Mouse (Mus musculus): ENCODE data around the gene Pkm. TPM values are rescaled to one million over a fixed set of nuclear protein-coding genes. Genes with fewer than 3 reads are reported as not detected.

Gene Pkm
- total and polyA plus RNA-seq, 3 experiments = 71.6 to 2,746 (median 710) TPM

- TF ChIP-seq ZNF384 (IDR thresholded peaks at IDR 0.05; ENCODE audit: low read depth, low read length) (no peak), EP300 (IDR thresholded peaks at IDR 0.05; ENCODE audit: low read depth in 1 of 2, low read length in 2 of 2) (peak in 1 of 2 experiments; percentile 58; a peak in 3 of 4 replicates), CTCF (IDR thresholded peaks at IDR 0.05 in 2 of 3, conservative IDR thresholded peaks at IDR 0.05 in 1 of 3; ENCODE audit: control insufficient read depth in 1 of 3, insufficient read depth in 1 of 3, low read depth in 2 of 3, low read length in 3 of 3, poor library complexity in 1 of 3, severe bottlenecking in 1 of 3) (0 out of 6 replicates have a peak, but pooled peaks of 1 of the 3 experiments have one; percentile 1), TCF12 (IDR thresholded peaks at IDR 0.05; ENCODE audit: low read depth, low read length) (peak; percentile 54)
Observed at GRCm38 (mm10) chr9:59655958-59656634, at the start of gene Pkm (continued).

GRCm38 (mm10) chr9:59610950-59611349 is 45.2 kb upstream of the Pkm start:
- Histone ChIP-seq H3K27me3 (ENCODE audit: control insufficient read depth in 1 of 2, insufficient read depth in 2 of 2, low read length in 2 of 2) (peaks cover 0 to 3% of the 10 kb centered on the region in 2 experiments; a peak in 2 of 4 replicates), H3K27ac (ENCODE audit: control insufficient read depth, low read depth, low read length) (no peak overlapping the region), H3K4me3 (ENCODE audit: control insufficient read depth in 1 of 2, insufficient read depth in 1 of 2, low read depth in 2 of 2, low read length in 2 of 2) (no peak overlapping the region), H3K36me3 (ENCODE audit: control insufficient read depth in 1 of 2, insufficient read depth in 2 of 2, low read length in 2 of 2) (no peaks in the 10 kb centered on the region), H3K9me3 (replicated peaks; ENCODE audit: insufficient read depth, low read length) (no peaks in the 10 kb centered on the region), H3K9ac (ENCODE audit: control insufficient read depth, low read depth, low read length, poor library complexity, severe bottlenecking) (no peak overlapping the region), H3K79me2 (ENCODE audit: control insufficient read depth, insufficient read depth, low read length, poor library complexity) (no peaks in the 10 kb centered on the region), H3K4me1 (ENCODE audit: control insufficient read depth in 1 of 2, insufficient read depth in 2 of 2, low read length in 2 of 2) (no peaks in the 10 kb centered on the region)
- TF ChIP-seq EP300 (IDR thresholded peaks at IDR 0.05; ENCODE audit: low read depth in 1 of 2, low read length in 2 of 2) = no peak
- no peak for DNase-seq (ENCODE audit: low read depth, low spot score)

- TF ChIP-seq ZNF384 (IDR thresholded peaks at IDR 0.05; ENCODE audit: low read depth, low read length) = peak; percentile 72
- TF ChIP-seq SMC3 (IDR thresholded peaks at IDR 0.05; ENCODE audit: low read depth, low read length) = no peak
- peak in 1 of 3 experiments; percentile 5; a peak in 1 of 6 replicates for TF ChIP-seq CTCF (IDR thresholded peaks at IDR 0.05 in 2 of 3, conservative IDR thresholded peaks at IDR 0.05 in 1 of 3; ENCODE audit: control insufficient read depth in 1 of 3, insufficient read depth in 1 of 3, low read depth in 2 of 3, low read length in 3 of 3, poor library complexity in 1 of 3, severe bottlenecking in 1 of 3)
- Histone ChIP-seq H3K4me1 (ENCODE audit: control insufficient read depth in 1 of 2, insufficient read depth in 2 of 2, low read length in 2 of 2) (peaks cover 0 to 10% of the 10 kb centered on the region in 2 experiments; a peak in 2 of 4 replicates), H3K79me2 (ENCODE audit: control insufficient read depth, insufficient read depth, low read length, poor library complexity) (peaks cover 6% of the 10 kb centered on the region; the same call in 1 of the 2 replicates), H3K27ac (ENCODE audit: control insufficient read depth, low read depth, low read length) (no peak overlapping the region), H3K4me3 (ENCODE audit: control insufficient read depth in 1 of 2, insufficient read depth in 1 of 2, low read depth in 2 of 2, low read length in 2 of 2) (no peak overlapping the region), H3K9ac (ENCODE audit: control insufficient read depth, low read depth, low read length, poor library complexity, severe bottlenecking) (no peak overlapping the region), H3K36me3 (ENCODE audit: control insufficient read depth in 1 of 2, insufficient read depth in 2 of 2, low read length in 2 of 2) (peaks cover 0 to 10% of the 10 kb centered on the region in 2 experiments; a peak in 2 of 4 replicates), H3K27me3 (ENCODE audit: control insufficient read depth in 1 of 2, insufficient read depth in 2 of 2, low read length in 2 of 2) (no peaks in the 10 kb centered on the region), H3K9me3 (replicated peaks; ENCODE audit: insufficient read depth, low read length) (no peaks in the 10 kb centered on the region)
- DNase-seq (ENCODE audit: low read depth, low spot score) = peak; percentile 14
Observed at GRCm38 (mm10) chr9:59615797-59616196, 40.4 kb upstream of the Pkm start.

GRCm38 (mm10) chr9:59616622-59617306 is 39.4 kb upstream of the Pkm start, which contains the start of gene Parp6:
Parp6 (plus strand) TSS chr9:59617284.
- H3K36me3 ChIP-seq (ENCODE audit: control insufficient read depth in 1 of 2, insufficient read depth in 2 of 2, low read length in 2 of 2) = peaks cover 0 to 10% of the 10 kb centered on the region in 2 experiments; a peak in 2 of 4 replicates
- no peaks in the 10 kb centered on the region for H3K27me3 ChIP-seq (ENCODE audit: control insufficient read depth in 1 of 2, insufficient read depth in 2 of 2, low read length in 2 of 2)
- H3K4me1 ChIP-seq (ENCODE audit: control insufficient read depth in 1 of 2, insufficient read depth in 2 of 2, low read length in 2 of 2) = peaks cover 0 to 10% of the 10 kb centered on the region in 2 experiments; a peak in 2 of 4 replicates
- no peaks in the 10 kb centered on the region for H3K9me3 ChIP-seq (replicated peaks; ENCODE audit: insufficient read depth, low read length)
- H3K27ac ChIP-seq (ENCODE audit: control insufficient read depth, low read depth, low read length) = peak within 1 kb of the TSS; percentile 73
- DNase-seq (ENCODE audit: low read depth, low spot score) = peak; percentile 99
- peak within 1 kb of the TSS; percentile 92 to 98 for H3K4me3 ChIP-seq (ENCODE audit: control insufficient read depth in 1 of 2, insufficient read depth in 1 of 2, low read depth in 2 of 2, low read length in 2 of 2)
- peak within 1 kb of the TSS; percentile 85 for H3K9ac ChIP-seq (ENCODE audit: control insufficient read depth, low read depth, low read length, poor library complexity, severe bottlenecking)
- peaks cover 6% of the 10 kb centered on the region; the same call in 1 of the 2 replicates for H3K79me2 ChIP-seq (ENCODE audit: control insufficient read depth, insufficient read depth, low read length, poor library complexity)
- TF ChIP-seq MAX (IDR thresholded peaks at IDR 0.05; ENCODE audit: low read length) = peak; percentile 86
- peak in 1 of 2 experiments; percentile 84; a peak in 2 of 4 replicates for TF ChIP-seq USF2 (IDR thresholded peaks at IDR 0.05; ENCODE audit: borderline replicate concordance in 1 of 2, insufficient read depth in 1 of 2, low read depth in 1 of 2, low read length in 2 of 2)
- TF ChIP-seq GABPA (IDR thresholded peaks at IDR 0.05; ENCODE audit: low read depth, low read length) = no peak; the same call in 1 of the 2 replicates
- TF ChIP-seq TCF12 (IDR thresholded peaks at IDR 0.05; ENCODE audit: low read depth, low read length) = peak; percentile 44; the same call in 1 of the 2 replicates
- peak; percentile 96 for TF ChIP-seq NRF1 (IDR thresholded peaks at IDR 0.05; ENCODE audit: insufficient read depth, low read depth, low read length, poor library complexity, severe bottlenecking)
- TF ChIP-seq ZNF384 (IDR thresholded peaks at IDR 0.05; ENCODE audit: low read depth, low read length) = no peak
- no peak for TF ChIP-seq MAFK (IDR thresholded peaks at IDR 0.05; ENCODE audit: borderline replicate concordance, low read depth, low read length)
- no peak for TF ChIP-seq E2F4 (IDR thresholded peaks at IDR 0.05; ENCODE audit: borderline replicate concordance, low read depth, low read length)
- no peak for TF ChIP-seq TAL1 (IDR thresholded peaks at IDR 0.05; ENCODE audit: low read length)
- peak; percentile 97 for TF ChIP-seq NELFE (IDR thresholded peaks at IDR 0.05; ENCODE audit: low read depth, low read length)
- TF ChIP-seq SMC3 (IDR thresholded peaks at IDR 0.05; ENCODE audit: low read depth, low read length) = peak; percentile 7; the same call in 1 of the 2 replicates
- no peak for TF ChIP-seq EP300 (IDR thresholded peaks at IDR 0.05; ENCODE audit: low read depth in 1 of 2, low read length in 2 of 2)
- no peak for TF ChIP-seq ZC3H11A (IDR thresholded peaks at IDR 0.05; ENCODE audit: low read depth, low read length)
- TF ChIP-seq RAD21 (IDR thresholded peaks at IDR 0.05; ENCODE audit: low read depth, low read length) = no peak
- peak; percentile 84 for TF ChIP-seq MYC (IDR thresholded peaks at IDR 0.05; ENCODE audit: low read depth, low read length)
- TF ChIP-seq ZMIZ1 (IDR thresholded peaks at IDR 0.05; ENCODE audit: low read depth, low read length) = peak; percentile 92

Measured in MEL (cell line).